Mouse (Mus musculus) lung, embryonic 14.5 days (tissue): Measurements from ENCODE around the gene B3galt2. TPM values are rescaled to one million over a fixed set of nuclear protein-coding genes. Genes with fewer than 3 reads are reported as not detected.

Experiments used
- ATAC-seq: fragments of 200-750 bp; cut with Nextera tagmentation; 2 replicates; pipeline ENCODE4 v1.8.0; 2017; ENCODE audit warnings: mild to moderate bottlenecking, moderate TSS enrichment, moderate library complexity; ENCODE audit not compliant: insufficient read depth
- DNase-seq: peaks from one replicate; pipeline ENCODE4 v3.0.0-alpha.2; 2015
- H3K27ac ChIP-seq: fragments of 300-500 bp; sonication (generic); 2 replicates; pipeline ENCODE4 v1.5.1; 2014; ENCODE audit warnings: low read depth, mild to moderate bottlenecking, moderate library complexity
- H3K27me3 ChIP-seq: fragments of 300-500 bp; sonication (generic); 2 replicates; pipeline ENCODE4 v1.6.1; 2014; ENCODE audit warnings: low read length, control low read depth; ENCODE audit not compliant: insufficient read depth
- H3K36me3 ChIP-seq: fragments of 300-500 bp; sonication (generic); 2 replicates; pipeline ENCODE4 v1.6.1; 2014; ENCODE audit warnings: control low read depth; ENCODE audit not compliant: insufficient read depth
- H3K4me1 ChIP-seq: fragments of 300-500 bp; sonication (generic); 2 replicates; pipeline ENCODE4 v1.6.1; 2014; ENCODE audit warnings: antibody characterized with exemption, control low read depth; ENCODE audit not compliant: insufficient read depth
- H3K4me2 ChIP-seq: fragments of 300-500 bp; sonication (generic); 2 replicates; pipeline ENCODE4 v1.6.1; 2014; ENCODE audit warnings: mild to moderate bottlenecking
- H3K4me3 ChIP-seq: fragments of 300-500 bp; sonication (generic); 2 replicates; pipeline ENCODE4 v1.5.1; 2014; ENCODE audit warnings: low read depth, low read length
- H3K9ac ChIP-seq: fragments of 300-500 bp; sonication (generic); 2 replicates; pipeline ENCODE4 v1.6.1; 2014
- H3K9me3 ChIP-seq: fragments of 300-500 bp; sonication (generic); 2 replicates; pipeline ENCODE4 v1.6.1; 2016; ENCODE audit warnings: low read depth, low read length, control low read depth
- CTCF ChIP-seq: IDR thresholded peaks from 2 replicates; pipeline ENCODE4 v1.5.1; 2016; ENCODE audit warnings: antibody characterized with exemption, low read depth
- WGBS: fragments of 180-500 bp; shearing (Covaris S2); extraction: QIAGEN DNeasy Blood & Tissue Kit; methylation state at CpG from one replicate; pipeline ENCODE4 v1.1.7; 2014; 5-methylcytosine and 5-hydroxymethylcytosine counted together
- polyA plus RNA-seq: library from polyadenylated mRNA; unstranded; fragments of >200 nt; fragmentation: Nextera tagmentation; extraction: Ambion mirVana; gene quantifications from 2 replicates; pipeline ENCODE4 v1.2.1, GENCODE M21; 2014

The B3galt2 gene
- polyA plus RNA-seq, 1 experiment from 2014 or later = 0.66 TPM

DNA sequence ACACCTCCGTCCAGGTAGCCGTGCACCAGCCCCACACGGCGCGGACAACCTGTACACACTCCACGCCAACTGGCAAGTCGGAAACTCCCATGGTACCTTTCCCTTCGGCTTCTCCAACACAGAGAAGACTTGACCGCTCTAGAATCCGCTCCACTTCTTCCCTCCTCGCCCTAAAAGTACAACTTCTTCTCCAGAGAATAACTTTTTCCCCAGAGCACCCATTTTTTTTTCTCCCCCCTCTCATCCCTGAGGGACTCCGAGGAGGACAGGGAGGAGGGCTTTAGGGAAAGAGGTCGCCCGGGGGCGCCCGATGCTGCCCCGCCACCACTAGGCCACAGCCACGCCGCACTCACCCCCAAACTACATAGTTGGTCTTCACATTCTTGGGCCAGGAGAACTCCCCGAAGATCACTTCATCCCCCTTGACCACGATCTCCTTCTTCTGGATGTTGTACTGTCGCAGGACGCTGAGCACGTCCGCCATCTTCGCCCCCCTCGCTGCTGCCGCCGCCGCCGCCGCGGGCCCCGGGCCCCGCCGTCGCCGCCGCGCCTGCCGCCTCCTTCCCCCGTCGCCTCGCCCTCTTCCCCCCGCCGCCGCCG is 61.8 kb downstream of the B3galt2 start:
- 2% methylated on average over 45 of the region's 48 CpGs for WGBS

DNA sequence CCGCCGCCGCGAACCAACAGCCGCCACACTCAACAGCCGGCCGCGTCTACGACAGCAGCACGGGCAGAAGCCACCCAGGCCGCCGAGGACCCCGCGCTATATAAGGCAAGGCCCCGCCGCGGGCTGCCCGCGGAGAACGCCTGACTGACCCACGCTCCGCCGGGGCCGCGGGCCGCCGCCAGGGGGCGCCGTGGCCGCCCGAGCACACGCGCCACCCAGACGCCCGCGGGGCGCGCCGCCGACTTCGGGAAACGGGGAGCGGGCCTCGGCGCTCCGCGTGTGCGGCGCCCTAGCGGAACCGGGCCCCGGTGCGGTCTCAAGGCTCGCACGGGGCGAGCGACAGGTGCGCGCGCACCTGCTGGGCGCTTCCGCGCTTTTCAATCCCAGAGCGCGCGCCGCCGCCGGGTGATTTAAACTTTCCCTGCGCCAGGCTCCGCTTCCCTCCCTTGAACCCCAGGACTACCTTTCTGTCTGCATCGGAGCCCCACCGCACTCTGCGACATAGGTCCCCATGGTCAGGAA is 62.3 kb downstream of the B3galt2 start, which contains the start of gene Cdc73:
Cdc73 (minus strand) TSS at position 153 of the 522 bp plus-strand sequence.
- H3K36me3 ChIP-seq = peaks cover 7% of the 10 kb centered on the region
- WGBS = under 1% methylated on average over 72 of the region's 74 CpGs
- H3K27ac ChIP-seq = peak within 1 kb of the TSS; percentile 95
- H3K27me3 ChIP-seq = no peaks in the 10 kb centered on the region; the same call in 1 of the 2 replicates
- H3K9ac ChIP-seq = peak within 1 kb of the TSS; percentile 90
- no peaks in the 10 kb centered on the region; the same call in 1 of the 2 replicates for H3K4me1 ChIP-seq
- no peaks in the 10 kb centered on the region for H3K9me3 ChIP-seq
- no peak for TF ChIP-seq CTCF
- peak within 1 kb of the TSS; percentile 79 for H3K4me3 ChIP-seq
- ATAC-seq = peak; percentile 100
- DNase-seq = peak; percentile 94
- H3K4me2 ChIP-seq = peak within 1 kb of the TSS; percentile 84

More for the DNA sequence above, 61.8 kb downstream of the B3galt2 start:
- Histone ChIP-seq H3K27me3 (no peaks in the 10 kb centered on the region; the same call in 1 of the 2 replicates), H3K27ac (peak overlapping the region; percentile 95), H3K9me3 (no peaks in the 10 kb centered on the region), H3K4me2 (peak overlapping the region; percentile 84), H3K36me3 (peaks cover 11% of the 10 kb centered on the region), H3K9ac (peak overlapping the region; percentile 90), H3K4me3 (peak overlapping the region; percentile 79), H3K4me1 (no peaks in the 10 kb centered on the region; the same call in 1 of the 2 replicates)
- no peak for TF ChIP-seq CTCF
- peak; percentile 81 for ATAC-seq
- peak; percentile 59 for DNase-seq

Other genes starting within 250 kb of the B3galt2 start
- 22.2 and 24.7 TPM in 2 replicates for gene Cdc73, start 62.2 kb downstream of the B3galt2 start, polyA plus RNA-seq
- gene Glrx2, start 75.7 kb downstream of the B3galt2 start, polyA plus RNA-seq = 67.1 and 69.1 TPM in 2 replicates
- 20.1 and 21.2 TPM in 2 replicates for gene Trove2, start 136.4 kb downstream of the B3galt2 start, polyA plus RNA-seq
- 74.0 and 77.6 TPM in 2 replicates for gene Uchl5, start 136.6 kb downstream of the B3galt2 start, polyA plus RNA-seq